Mouse (Mus musculus) cerebellum, adult (tissue): Measurements from ENCODE around the gene Gm8994.

ENCODE experiments used
- ATAC-seq: cut with Nextera tagmentation; 2 replicates; pipeline ENCODE4 v1.9.2; 2017; ENCODE audit warnings: mild to moderate bottlenecking, moderate library complexity, mixed read lengths; ENCODE audit not compliant: insufficient number of reproducible peaks, low FRiP score, low TSS enrichment

Gene Gm8994

DNA sequence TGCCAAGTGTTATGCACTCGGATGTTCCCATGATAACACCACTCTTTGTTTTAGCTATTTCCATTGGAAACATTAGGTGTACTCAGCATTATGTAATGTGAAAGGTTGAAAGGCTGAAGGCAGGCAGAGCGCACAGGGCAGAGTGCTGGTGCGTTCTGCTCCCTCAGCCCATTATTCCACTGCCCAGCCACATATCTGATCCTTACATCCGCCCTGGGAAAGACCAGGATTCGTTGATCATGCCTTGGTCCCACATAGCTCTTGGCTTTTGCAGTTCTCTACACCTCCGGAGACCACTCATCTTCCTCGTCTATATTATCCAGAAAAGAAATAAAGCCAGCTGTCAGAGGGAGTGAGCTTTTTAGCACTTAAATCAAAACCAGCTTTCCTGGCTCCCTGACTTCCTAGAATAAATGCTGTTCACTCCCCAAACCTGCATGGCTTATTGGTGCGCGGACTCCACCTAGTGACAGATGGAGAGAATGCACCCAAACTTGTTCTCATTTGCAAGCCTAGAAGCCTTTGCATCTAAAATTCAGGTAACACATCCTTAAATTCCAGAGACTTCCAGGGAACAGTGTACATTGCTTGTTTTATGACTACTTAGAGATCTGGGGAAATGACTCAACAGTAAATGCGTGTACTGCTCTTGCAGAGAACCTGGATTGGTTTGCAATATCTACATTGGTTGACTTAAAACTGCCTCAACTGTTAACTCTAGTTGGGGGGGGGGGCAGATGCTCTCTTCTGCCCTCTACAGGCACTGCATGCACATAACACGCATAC lies 26.3 kb downstream of the Gm8994 start:
- ATAC-seq: peak; percentile 45; the same call in 1 of the 2 replicates

DNA sequence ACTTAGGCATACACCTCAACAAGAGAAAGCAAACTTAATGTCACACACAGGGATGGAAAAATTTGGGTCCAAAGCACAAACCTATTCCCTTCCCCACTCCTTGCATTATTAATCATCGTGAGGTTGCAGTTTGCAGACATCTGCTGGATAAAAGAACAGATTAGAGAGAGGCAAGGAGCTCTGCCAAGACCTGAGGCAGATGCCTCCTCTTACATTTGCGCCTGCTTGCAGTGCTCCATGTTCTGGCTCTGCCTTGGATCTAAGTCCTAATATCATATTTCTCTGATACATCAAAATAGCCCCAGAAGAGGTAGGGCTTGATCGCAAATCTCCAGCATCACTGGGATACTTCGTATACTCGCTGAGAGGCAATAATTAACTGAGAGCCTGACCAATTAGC lies 31.1 kb downstream of the Gm8994 start:
- no peak for ATAC-seq

DNA sequence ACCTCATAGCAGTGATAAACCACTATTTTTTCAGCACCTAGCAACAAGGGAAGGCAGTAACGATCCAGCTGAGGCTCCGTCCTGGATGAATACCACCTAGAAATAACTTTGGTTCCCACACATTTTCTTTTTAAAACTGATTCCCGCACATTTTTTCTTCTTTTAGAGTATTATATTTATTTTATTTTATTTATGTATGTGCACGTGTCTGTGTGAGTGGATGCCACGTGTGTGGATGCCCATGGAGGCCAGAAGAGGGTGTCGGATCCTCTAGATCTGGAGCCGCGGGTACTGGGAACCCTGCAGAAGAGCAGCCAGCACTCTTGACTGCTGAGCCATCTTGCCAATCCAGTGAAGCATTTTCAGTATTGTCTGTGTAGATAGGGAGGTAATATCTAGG lies 36.0 kb downstream of the Gm8994 start:
- ATAC-seq: no peak

DNA sequence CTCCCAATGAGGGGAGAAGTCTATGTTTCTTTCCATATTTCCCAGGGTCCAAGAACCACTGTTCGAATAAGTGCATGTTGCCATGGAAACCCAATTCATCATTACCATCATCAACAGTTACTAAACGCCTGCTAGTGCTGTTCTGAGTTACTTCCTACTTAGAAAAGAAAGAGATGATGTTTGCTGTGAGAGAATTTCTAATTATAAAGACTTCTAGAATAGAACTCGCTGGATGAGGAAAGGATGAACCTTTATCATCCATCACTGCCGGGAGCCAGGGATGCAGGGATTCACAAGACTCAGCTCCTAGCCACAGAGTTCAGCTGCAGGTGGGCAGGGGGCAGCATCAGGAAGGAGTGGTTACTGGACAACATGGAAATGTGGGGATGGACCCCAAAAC lies 36.7 kb downstream of the Gm8994 start:
- ATAC-seq: no peak

GRCm38 (mm10) chr6:136364430-136365098 lies 37.2 kb downstream of the Gm8994 start:
- no peak for ATAC-seq

GRCm38 (mm10) chr6:136376097-136376496 lies 48.8 kb downstream of the Gm8994 start:
- no peak for ATAC-seq
